Mouse (Mus musculus) midbrain, embryonic 15.5 days (tissue): ENCODE data around the gene Srm. TPM values are rescaled to one million over a fixed set of nuclear protein-coding genes. Genes with fewer than 3 reads are reported as not detected.

Experiments
- ATAC-seq: fragments of 200-750 bp; cut with Nextera tagmentation; replicated peaks from 2 replicates; pipeline ENCODE4 v1.8.0; 2017; ENCODE audit warnings: moderate TSS enrichment
- H3K27ac ChIP-seq: fragments of 300-500 bp; sonication (generic); 2 replicates; pipeline ENCODE4 v1.5.1; 2015; ENCODE audit warnings: mild to moderate bottlenecking, inconsistent platforms
- H3K27me3 ChIP-seq: fragments of 300-500 bp; sonication (generic); replicated peaks from 2 replicates; pipeline ENCODE4 v1.6.1; 2015; ENCODE audit warnings: inconsistent platforms
- H3K36me3 ChIP-seq: fragments of 300-500 bp; sonication (generic); replicated peaks from 2 replicates; pipeline ENCODE4 v1.6.1; 2015; ENCODE audit warnings: inconsistent platforms
- H3K4me1 ChIP-seq: fragments of 300-500 bp; sonication (generic); 2 replicates; pipeline ENCODE4 v1.6.1; 2015; ENCODE audit warnings: inconsistent platforms
- H3K4me2 ChIP-seq: fragments of 300-500 bp; sonication (generic); 2 replicates; pipeline ENCODE4 v1.6.1; 2015; ENCODE audit warnings: inconsistent platforms, mild to moderate bottlenecking, moderate library complexity
- H3K4me3 ChIP-seq: fragments of 300-500 bp; sonication (generic); 2 replicates; pipeline ENCODE4 v1.5.1; 2015; ENCODE audit warnings: mild to moderate bottlenecking, inconsistent platforms
- H3K9ac ChIP-seq: fragments of 300-500 bp; sonication (generic); 2 replicates; pipeline ENCODE4 v1.6.1; 2015; ENCODE audit warnings: mild to moderate bottlenecking, inconsistent platforms
- H3K9me3 ChIP-seq: fragments of 300-500 bp; sonication (generic); 2 replicates; pipeline ENCODE4 v1.6.1; 2016; ENCODE audit warnings: inconsistent platforms
- WGBS: fragments of 180-500 bp; shearing (Covaris S2); methylation state at CpG from one replicate; pipeline ENCODE4 v1.1.7; 2015; ENCODE audit warnings: mixed read lengths; 5-methylcytosine and 5-hydroxymethylcytosine counted together
- polyA plus RNA-seq: library from polyadenylated mRNA; unstranded; fragments of >200 nt; fragmentation: Nextera tagmentation; extraction: Ambion mirVana; gene quantifications from 2 replicates; pipeline ENCODE4 v1.2.1, GENCODE M21; 2015

The Srm gene
- polyA plus RNA-seq, 1 experiment from 2014 or later = 160 TPM

GRCm38 (mm10) chr4:148625010-148625409, 33.7 kb downstream of the Srm start:
- Histone ChIP-seq H3K36me3 (peaks cover 35% of the 10 kb centered on the region), H3K9ac (no peak overlapping the region), H3K9me3 (no peaks in the 10 kb centered on the region), H3K4me3 (peak overlapping the region; percentile 84; the same call in 1 of the 2 replicates), H3K4me2 (peak overlapping the region; percentile 83), H3K27ac (no peak overlapping the region), H3K4me1 (peaks cover 28% of the 10 kb centered on the region), H3K27me3 (no peaks in the 10 kb centered on the region)
- 84% methylated on average over 10 of the region's 10 CpGs for WGBS
- no peak for ATAC-seq

- WGBS = under 1% methylated on average over 57 of the region's 57 CpGs
- peak; percentile 79 for ATAC-seq
- no peaks in the 10 kb centered on the region for H3K9me3 ChIP-seq
- peak overlapping the region; percentile 84 for H3K4me3 ChIP-seq
- H3K4me1 ChIP-seq = peaks cover 28% of the 10 kb centered on the region
- H3K4me2 ChIP-seq = peak overlapping the region; percentile 83
- H3K27me3 ChIP-seq = no peaks in the 10 kb centered on the region
- H3K9ac ChIP-seq = peak overlapping the region; percentile 96
- peak overlapping the region; percentile 93 for H3K27ac ChIP-seq
- peaks cover 28% of the 10 kb centered on the region for H3K36me3 ChIP-seq
These were observed 34.7 kb downstream of the Srm start for GRCm38 (mm10) chr4:148625756-148626622.

GRCm38 (mm10) chr4:148626623-148627185, 35.4 kb downstream of the Srm start, which contains the start of gene Tardbp:
TSS of gene Tardbp (minus strand) at chr4:148627019.
- H3K36me3 ChIP-seq = peaks cover 21% of the 10 kb centered on the region
- H3K4me3 ChIP-seq = peak within 1 kb of the TSS; percentile 84
- H3K27ac ChIP-seq = peak within 1 kb of the TSS; percentile 93
- H3K4me2 ChIP-seq = peak within 1 kb of the TSS; percentile 83
- no peaks in the 10 kb centered on the region for H3K9me3 ChIP-seq
- H3K27me3 ChIP-seq = no peaks in the 10 kb centered on the region
- peak; percentile 96 for ATAC-seq
- under 1% methylated on average over 51 of the region's 51 CpGs for WGBS
- H3K9ac ChIP-seq = peak within 1 kb of the TSS; percentile 96
- H3K4me1 ChIP-seq = peaks cover 28% of the 10 kb centered on the region

- peak; percentile 49 for ATAC-seq
- Histone ChIP-seq H3K36me3 (peaks cover 16% of the 10 kb centered on the region), H3K4me3 (peak overlapping the region; percentile 84), H3K4me2 (peak overlapping the region; percentile 83), H3K27me3 (no peaks in the 10 kb centered on the region), H3K27ac (peak overlapping the region; percentile 93; the same call in 1 of the 2 replicates), H3K9me3 (no peaks in the 10 kb centered on the region), H3K4me1 (peaks cover 26% of the 10 kb centered on the region), H3K9ac (no peak overlapping the region)
- 62% methylated on average over 3 of the region's 3 CpGs for WGBS
These were observed 35.9 kb downstream of the Srm start for GRCm38 (mm10) chr4:148627246-148627645.

GRCm38 (mm10) chr4:148632013-148632692, 40.9 kb downstream of the Srm start:
- H3K9me3 ChIP-seq = no peaks in the 10 kb centered on the region
- 76% methylated on average over 3 of the region's 3 CpGs for WGBS
- H3K27me3 ChIP-seq = no peaks in the 10 kb centered on the region
- no peak overlapping the region for H3K9ac ChIP-seq
- H3K4me2 ChIP-seq = no peak overlapping the region
- H3K4me1 ChIP-seq = peaks cover 2% of the 10 kb centered on the region; the same call in 1 of the 2 replicates
- H3K36me3 ChIP-seq = no peaks in the 10 kb centered on the region
- no peak for ATAC-seq
- H3K4me3 ChIP-seq = no peak overlapping the region
- no peak overlapping the region for H3K27ac ChIP-seq

- Histone ChIP-seq H3K9ac (no peak overlapping the region), H3K27me3 (no peaks in the 10 kb centered on the region), H3K27ac (no peak overlapping the region), H3K4me3 (no peak overlapping the region), H3K4me1 (no peaks in the 10 kb centered on the region), H3K9me3 (no peaks in the 10 kb centered on the region), H3K36me3 (no peaks in the 10 kb centered on the region), H3K4me2 (no peak overlapping the region)
- 72% methylated on average over 2 of the region's 2 CpGs for WGBS
- no peak for ATAC-seq
These were observed 42.2 kb downstream of the Srm start for GRCm38 (mm10) chr4:148633395-148634061.

- no peaks in the 10 kb centered on the region for H3K4me1 ChIP-seq
- WGBS = 89% methylated on average over 2 of the region's 2 CpGs
- no peak overlapping the region for H3K4me3 ChIP-seq
- H3K9ac ChIP-seq = no peak overlapping the region
- H3K4me2 ChIP-seq = no peak overlapping the region
- no peaks in the 10 kb centered on the region for H3K9me3 ChIP-seq
- H3K27me3 ChIP-seq = no peaks in the 10 kb centered on the region
- H3K36me3 ChIP-seq = no peaks in the 10 kb centered on the region
- ATAC-seq = no peak
- no peak overlapping the region for H3K27ac ChIP-seq
These were observed 44.0 kb downstream of the Srm start for GRCm38 (mm10) chr4:148635309-148635708.

GRCm38 (mm10) chr4:148638302-148638701, 47.0 kb downstream of the Srm start:
- Histone ChIP-seq H3K9me3 (no peaks in the 10 kb centered on the region), H3K9ac (no peak overlapping the region), H3K36me3 (no peaks in the 10 kb centered on the region), H3K27me3 (no peaks in the 10 kb centered on the region), H3K4me1 (no peaks in the 10 kb centered on the region), H3K4me3 (no peak overlapping the region), H3K27ac (no peak overlapping the region), H3K4me2 (no peak overlapping the region)
- 59% methylated on average over 9 of the region's 9 CpGs for WGBS
- ATAC-seq = no peak

- Histone ChIP-seq H3K4me3 (no peak overlapping the region), H3K36me3 (no peaks in the 10 kb centered on the region), H3K4me2 (no peak overlapping the region), H3K4me1 (peaks cover 6% of the 10 kb centered on the region; the same call in 1 of the 2 replicates), H3K9me3 (no peaks in the 10 kb centered on the region), H3K27me3 (no peaks in the 10 kb centered on the region), H3K27ac (no peak overlapping the region), H3K9ac (no peak overlapping the region)
- no peak for ATAC-seq
- 80% methylated on average over 2 of the region's 2 CpGs for WGBS
These were observed 48.2 kb downstream of the Srm start for GRCm38 (mm10) chr4:148639455-148639854.

GRCm38 (mm10) chr4:148641121-148641520, 49.8 kb downstream of the Srm start:
- Histone ChIP-seq H3K4me3 (no peak overlapping the region), H3K27me3 (no peaks in the 10 kb centered on the region), H3K9me3 (no peaks in the 10 kb centered on the region), H3K4me2 (no peak overlapping the region), H3K27ac (no peak overlapping the region), H3K36me3 (no peaks in the 10 kb centered on the region), H3K4me1 (peaks cover 6% of the 10 kb centered on the region; the same call in 1 of the 2 replicates), H3K9ac (no peak overlapping the region)
- ATAC-seq = no peak
- 80% methylated on average over 5 of the region's 5 CpGs for WGBS

- H3K9me3 ChIP-seq = no peaks in the 10 kb centered on the region
- H3K27me3 ChIP-seq = no peaks in the 10 kb centered on the region
- no peaks in the 10 kb centered on the region for H3K36me3 ChIP-seq
- no peak within 1 kb of the TSS for H3K4me3 ChIP-seq
- ATAC-seq = no peak
- 72% methylated on average over 15 of the region's 15 CpGs for WGBS
- H3K27ac ChIP-seq = no peak within 1 kb of the TSS
- peaks cover 6% of the 10 kb centered on the region; the same call in 1 of the 2 replicates for H3K4me1 ChIP-seq
- H3K9ac ChIP-seq = no peak within 1 kb of the TSS
- H3K4me2 ChIP-seq = peak within 1 kb of the TSS; percentile 33; the same call in 1 of the 2 replicates
These were observed 52.2 kb downstream of the Srm start, which contains the start of gene Gm572 for GRCm38 (mm10) chr4:148643291-148644156. TSS of gene Gm572 (plus strand) at chr4:148643317.
